Mouse (Mus musculus) bone marrow, adult 2 months (tissue): ENCODE measurements around the gene Mgat4a. TPM values are rescaled to one million over a fixed set of nuclear protein-coding genes. Genes with fewer than 3 reads are reported as not detected.
A peak's percentile ranks its signal among the peaks of the same experiment; 100 is the strongest.

Experiments
- H3K27ac ChIP-seq: fragments of 200-500 bp; 2 replicates; pipeline ENCODE4 v1.5.1; 2012; ENCODE audit warnings: low read depth, mild to moderate bottlenecking, control low read depth, inconsistent platforms, low read length; ENCODE audit not compliant: control insufficient read depth, poor library complexity, insufficient read depth
- H3K4me1 ChIP-seq: fragments of 200-500 bp; 2 replicates; pipeline ENCODE4 v1.6.1; 2011; ENCODE audit warnings: low read length; ENCODE audit not compliant: control insufficient read depth, insufficient read depth
- H3K4me3 ChIP-seq: fragments of 200-500 bp; replicated peaks from 2 replicates; pipeline ENCODE3; 2011; ENCODE audit warnings: mild to moderate bottlenecking, low read depth, low read length, control low read depth; ENCODE audit not compliant: control insufficient read depth
- CTCF ChIP-seq: fragments of 200-500 bp; IDR thresholded peaks from 2 replicates; pipeline ENCODE4 v1.5.1; 2011; ENCODE audit warnings: low read length, control low read depth; ENCODE audit not compliant: control insufficient read depth, insufficient read depth
- POLR2A ChIP-seq: fragments of 200-500 bp; IDR thresholded peaks from 2 replicates; pipeline ENCODE4 v1.6.1; 2011; ENCODE audit warnings: low read depth, mild to moderate bottlenecking, control low read depth, low read length, borderline replicate concordance; ENCODE audit not compliant: control insufficient read depth
- WGBS: fragments of 180-500 bp; shearing (Covaris S2); methylation state at CpG from one replicate; pipeline ENCODE4 v1.1.7; 2018; 5-methylcytosine and 5-hydroxymethylcytosine counted together
- polyA plus RNA-seq: library from polyadenylated mRNA; stranded (reverse); fragments of >200 nt; gene quantifications from 2 replicates; pipeline ENCODE4 v1.2.4, GENCODE M21; 2011; ENCODE audit warnings: low replicate concordance; ENCODE audit not compliant: missing spikeins, insufficient read depth, insufficient read length

Gene Mgat4a
- polyA plus RNA-seq, 1 experiment = 4.5 TPM

DNA sequence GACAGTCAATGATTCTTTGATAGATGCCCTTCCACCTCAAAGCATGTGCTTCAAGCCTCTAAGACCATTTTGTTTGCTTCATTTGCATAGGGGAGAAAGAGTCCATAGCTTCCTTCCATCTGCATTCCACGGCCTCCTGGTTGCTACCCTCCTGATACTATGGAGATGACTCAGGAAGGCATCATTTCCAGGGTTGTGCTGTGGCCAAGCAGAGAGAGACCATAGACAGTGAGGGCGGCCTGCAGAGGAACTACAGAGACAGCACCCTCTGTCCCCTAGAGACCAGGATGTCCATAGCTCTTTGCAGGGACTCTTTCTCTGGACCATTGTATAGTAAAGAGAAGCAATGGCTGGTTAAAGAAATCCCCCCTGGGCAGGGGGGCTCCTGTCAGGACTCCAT is 135.7 kb downstream of the Mgat4a start:
- no peak overlapping the region for H3K27ac ChIP-seq
- no peak for TF ChIP-seq CTCF
- TF ChIP-seq POLR2A = no peak
- no peaks in the 10 kb centered on the region; the same call in 1 of the 2 replicates for H3K4me1 ChIP-seq
- 79% methylated on average over 2 of the region's 2 CpGs for WGBS
- no peak overlapping the region for H3K4me3 ChIP-seq

DNA sequence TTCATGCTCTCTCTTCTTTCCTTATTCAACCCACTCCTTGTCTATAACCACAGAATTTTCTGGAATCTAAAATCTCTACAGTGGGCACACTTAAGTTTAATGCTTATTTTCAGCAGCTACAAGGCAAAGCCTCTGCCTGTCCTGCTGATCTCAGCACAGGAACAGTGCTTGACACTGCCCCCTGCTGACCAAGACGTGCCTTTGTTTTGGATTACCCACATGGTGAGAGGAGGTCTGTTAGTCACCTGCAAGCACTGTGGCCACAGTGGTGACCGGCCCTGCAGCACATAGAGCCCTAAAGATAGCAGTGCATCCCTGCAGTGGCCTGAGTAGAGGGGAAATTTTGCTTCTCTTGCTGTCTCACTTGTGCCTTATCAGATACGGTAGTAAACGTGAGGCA is 139.1 kb downstream of the Mgat4a start:
- Histone ChIP-seq H3K4me3 (no peak overlapping the region), H3K27ac (no peak overlapping the region), H3K4me1 (no peaks in the 10 kb centered on the region)
- TF ChIP-seq CTCF (peak; percentile 85), POLR2A (no peak)
- whole genome bisulfite sequencing = 53% methylated on average over 4 of the region's 4 CpGs

DNA sequence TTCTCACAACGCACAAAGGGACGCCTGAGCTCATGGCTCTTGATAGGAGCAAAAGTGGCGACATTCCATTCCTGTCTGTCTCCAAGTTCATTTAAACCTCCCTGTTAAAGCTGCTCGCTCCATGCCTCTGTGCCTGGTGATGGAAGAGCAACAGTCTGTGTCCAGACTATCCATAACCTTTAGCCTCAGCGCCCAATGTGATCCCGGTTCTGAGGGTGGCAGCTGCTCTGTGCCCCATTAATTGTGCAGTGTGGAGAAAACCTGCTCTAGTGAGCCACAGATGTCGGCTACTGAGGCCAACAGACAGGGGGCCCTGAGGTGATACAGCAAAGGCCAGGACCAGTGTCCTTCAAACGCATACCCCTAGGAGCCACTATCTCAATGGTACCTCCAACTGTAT is 141.1 kb downstream of the Mgat4a start:
- no peak for TF ChIP-seq POLR2A
- TF ChIP-seq CTCF = no peak
- Histone ChIP-seq H3K4me1 (no peaks in the 10 kb centered on the region), H3K27ac (no peak overlapping the region), H3K4me3 (no peak overlapping the region)
- whole genome bisulfite sequencing = 86% methylated on average over 8 of the region's 8 CpGs

DNA sequence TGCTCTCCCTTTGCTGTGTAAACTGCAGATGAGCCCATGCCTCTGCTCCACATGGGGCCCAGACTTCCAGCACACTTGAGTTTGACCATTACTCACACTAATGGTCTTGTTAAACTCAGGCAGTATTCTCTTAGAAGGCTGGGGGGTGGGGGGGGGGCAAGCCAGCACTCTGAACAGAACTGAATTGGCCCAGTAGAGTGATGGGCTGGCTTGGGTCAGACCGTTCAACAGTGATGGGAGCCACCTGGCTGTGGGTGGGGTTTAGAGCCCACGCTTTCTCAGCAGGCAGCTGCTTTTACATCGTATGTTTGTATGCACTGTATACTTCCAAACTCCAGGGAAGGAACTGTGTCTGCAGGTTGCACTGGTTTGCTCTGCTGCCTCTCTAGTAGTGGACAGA is 141.9 kb downstream of the Mgat4a start:
- H3K27ac ChIP-seq = no peak overlapping the region
- TF ChIP-seq CTCF (no peak), POLR2A (no peak)
- no peak overlapping the region for H3K4me3 ChIP-seq
- WGBS = 75% methylated on average over 3 of the region's 3 CpGs
- H3K4me1 ChIP-seq = no peaks in the 10 kb centered on the region

DNA sequence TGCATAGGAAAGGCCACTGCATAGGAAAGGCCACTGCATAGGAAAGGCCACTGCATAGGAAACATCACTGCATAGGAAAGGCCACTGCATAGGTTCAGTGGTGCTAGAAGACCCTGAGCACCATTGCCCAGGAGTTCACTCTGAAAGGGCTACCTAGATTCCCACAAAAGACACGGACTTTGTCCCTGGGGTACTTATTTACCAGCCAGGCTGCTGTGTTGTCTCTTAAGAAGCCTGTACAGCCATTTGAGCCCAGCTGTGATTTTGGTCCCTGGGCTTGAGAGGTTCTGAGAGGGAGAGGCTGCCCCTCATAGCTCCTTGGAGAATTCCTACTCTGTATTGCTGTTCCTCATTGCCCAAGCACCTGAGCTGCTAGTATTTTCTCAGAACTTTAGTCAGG is 144.3 kb downstream of the Mgat4a start:
- Histone ChIP-seq H3K4me1 (no peaks in the 10 kb centered on the region), H3K4me3 (no peak overlapping the region), H3K27ac (no peak overlapping the region)
- WGBS = 77% methylated on average over 1 of the region's 1 CpGs
- no peak for TF ChIP-seq CTCF
- TF ChIP-seq POLR2A = no peak

DNA sequence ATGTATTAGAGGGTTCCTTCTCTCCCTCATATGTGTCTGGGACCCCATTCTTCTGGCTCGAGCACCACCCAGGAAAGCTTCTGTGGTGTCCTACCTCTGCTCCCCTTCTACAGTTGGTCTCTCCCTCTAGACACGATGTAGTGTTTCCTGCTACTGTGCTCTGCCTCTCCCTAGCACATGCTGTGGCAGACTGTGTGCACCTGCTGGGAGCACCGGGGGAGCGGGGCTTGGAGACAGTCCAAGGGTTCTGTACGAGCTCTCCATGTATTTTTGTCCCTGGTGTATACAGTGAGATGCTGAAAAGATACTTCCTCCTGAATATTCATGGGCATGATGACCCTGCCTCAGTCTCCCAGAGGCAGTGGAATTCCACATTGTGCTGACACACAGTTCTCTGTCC is 147.6 kb downstream of the Mgat4a start:
- no peak overlapping the region for H3K27ac ChIP-seq
- WGBS = 78% methylated on average over 5 of the region's 5 CpGs
- H3K4me1 ChIP-seq = no peaks in the 10 kb centered on the region
- no peak overlapping the region for H3K4me3 ChIP-seq
- no peak for TF ChIP-seq POLR2A
- TF ChIP-seq CTCF = no peak

Other genes with a start within 250 kb of the Mgat4a start
- 16.9 and 33.4 TPM in 2 replicates for gene Inpp4a, start 241.2 kb downstream of the Mgat4a start, polyA plus RNA-seq
- 26.6 and 28.4 TPM in 2 replicates for gene Coa5, start 110.9 kb downstream of the Mgat4a start, polyA plus RNA-seq
- gene Unc50, start 110.9 kb downstream of the Mgat4a start, polyA plus RNA-seq = 9.5 and 22.8 TPM in 2 replicates
- gene 2010300C02Rik, start 179.1 kb upstream of the Mgat4a start, polyA plus RNA-seq = not detected in 2 replicates